Mouse (Mus musculus) G1E (cell line): ENCODE measurements around the gene Dusp16.

Experiments used
- CTCF ChIP-seq: IDR thresholded peaks from 2 replicates; pipeline ENCODE4 v1.5.1; 2012; ENCODE audit warnings: low read depth, low read length, inconsistent platforms, mixed read lengths
- POLR2AphosphoS5 ChIP-seq: IDR thresholded peaks from 2 replicates; pipeline ENCODE4 v1.6.1; 2012; ENCODE audit warnings: low read depth, low read length, inconsistent platforms; ENCODE audit not compliant: insufficient replicate concordance
- TAL1 ChIP-seq: conservative IDR thresholded peaks from 2 replicates; pipeline ENCODE4 v1.6.1; 2012; ENCODE audit warnings: low read depth, low read length, inconsistent platforms, mixed read lengths

GRCm38 (mm10) chr6:134732813-134733212 lies 59.6 kb downstream of the Dusp16 start:
- TF ChIP-seq CTCF (no peak), TAL1 (no peak), POLR2AphosphoS5 (no peak)
